Mouse (Mus musculus) forebrain, embryonic 14.5 days (tissue): Measurements from ENCODE around the gene Anln. TPM values are rescaled to one million over a fixed set of nuclear protein-coding genes. Genes with fewer than 3 reads are reported as not detected.
A peak's percentile ranks its signal among the peaks of the same experiment; 100 is the strongest.
"Not testable (repeated sequence)": the region's sequence is repeated elsewhere in the genome, so short reads cannot be mapped to it uniquely, and the experiment has no call there.

Experiments
- ATAC-seq: fragments of 200-750 bp; cut with Nextera tagmentation; 2 replicates; pipeline ENCODE4 v1.8.0; 2017; ENCODE audit warnings: mild to moderate bottlenecking, moderate library complexity
- DNase-seq: peaks from one replicate; pipeline ENCODE4 v3.0.0-alpha.2; 2015; ENCODE audit warnings: low spot score
- H3K27ac ChIP-seq: fragments of 300-500 bp; sonication (generic); 2 replicates; pipeline ENCODE4 v1.5.1; 2014; ENCODE audit warnings: low read depth, mild to moderate bottlenecking, control low read depth, low read length, moderate library complexity
- H3K27me3 ChIP-seq: fragments of 300-500 bp; sonication (generic); replicated peaks from 2 replicates; pipeline ENCODE4 v1.6.1; 2014; ENCODE audit warnings: low read length, control low read depth, mixed read lengths; ENCODE audit not compliant: control insufficient read depth, insufficient read depth
- H3K36me3 ChIP-seq: fragments of 300-500 bp; sonication (generic); 2 replicates; pipeline ENCODE4 v1.6.1; 2014; ENCODE audit warnings: low read length, control low read depth; ENCODE audit not compliant: control insufficient read depth, insufficient read depth
- H3K4me1 ChIP-seq: fragments of 300-500 bp; sonication (generic); 2 replicates; pipeline ENCODE4 v1.6.1; 2014; ENCODE audit warnings: antibody characterized with exemption, low read length, control low read depth; ENCODE audit not compliant: control insufficient read depth, insufficient read depth
- H3K4me2 ChIP-seq: fragments of 300-500 bp; sonication (generic); 2 replicates; pipeline ENCODE4 v1.6.1; 2014; ENCODE audit warnings: mild to moderate bottlenecking, control low read depth, low read length
- H3K4me3 ChIP-seq: fragments of 300-500 bp; sonication (generic); 2 replicates; pipeline ENCODE4 v1.5.1; 2014; ENCODE audit warnings: low read depth, low read length, control low read depth
- H3K9ac ChIP-seq: fragments of 300-500 bp; sonication (generic); 2 replicates; pipeline ENCODE4 v1.6.1; 2014; ENCODE audit warnings: mild to moderate bottlenecking, low read length, control low read depth, moderate library complexity
- H3K9me3 ChIP-seq: fragments of 300-500 bp; sonication (generic); replicated peaks from 2 replicates; pipeline ENCODE4 v1.6.1; 2016; ENCODE audit warnings: low read length, control low read depth, mixed read lengths; ENCODE audit not compliant: control insufficient read depth
- WGBS: fragments of 180-500 bp; shearing (Covaris S2); extraction: QIAGEN DNeasy Blood & Tissue Kit; methylation state at CpG from one replicate; pipeline ENCODE4 v1.1.7; 2014; 5-methylcytosine and 5-hydroxymethylcytosine counted together
- polyA plus RNA-seq: library from polyadenylated mRNA; unstranded; fragments of >200 nt; fragmentation: Nextera tagmentation; extraction: Ambion mirVana; gene quantifications from 2 replicates; pipeline ENCODE4 v1.2.1, GENCODE M21; 2014

The Anln gene
- polyA plus RNA-seq, 1 experiment from 2014 or later = 16.5 TPM

DNA sequence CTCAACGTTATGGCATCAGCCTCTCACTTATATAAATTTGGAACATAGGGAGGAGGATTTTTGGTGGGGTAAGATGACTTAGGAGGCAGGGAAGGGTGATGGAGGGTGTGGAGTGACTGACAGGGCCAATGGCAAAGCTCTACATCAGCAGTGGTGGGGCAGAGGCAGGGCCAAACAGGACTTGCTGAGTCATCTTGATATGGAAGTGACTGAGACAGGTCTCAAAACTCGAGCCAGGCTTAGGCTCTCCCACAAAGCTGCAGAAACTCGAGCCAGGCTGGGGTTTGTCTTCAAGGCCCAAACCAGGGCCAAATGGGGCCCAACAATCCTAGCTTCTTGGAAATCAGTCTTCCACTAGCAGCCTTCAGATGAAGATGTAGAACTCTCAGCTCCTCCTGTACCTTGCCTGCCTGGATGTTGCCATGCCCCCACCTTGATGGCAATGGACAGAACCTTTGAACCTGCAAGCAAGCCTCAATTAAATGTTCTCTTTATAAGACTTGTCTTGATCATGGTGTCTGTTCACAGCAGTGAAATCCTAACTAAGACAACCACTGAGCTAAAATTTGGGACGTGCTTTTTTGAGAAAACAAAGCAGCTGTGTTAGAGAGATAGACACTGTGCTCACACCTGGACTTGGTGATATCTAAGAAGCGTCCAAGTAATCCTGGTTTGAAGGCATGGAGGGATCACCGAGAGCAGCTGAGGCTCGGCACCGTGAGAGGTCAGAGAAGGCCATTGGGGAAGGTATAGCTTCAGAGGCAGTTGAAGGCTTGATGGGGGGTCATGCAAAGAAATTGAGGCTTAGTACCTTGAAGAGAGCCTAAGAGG is 66.4 kb downstream of the Anln start:
- Histone ChIP-seq H3K36me3 (no peaks in the 10 kb centered on the region), H3K27ac (no peak overlapping the region), H3K4me2 (no peak overlapping the region), H3K27me3 (no peaks in the 10 kb centered on the region), H3K9ac (no peak overlapping the region), H3K4me3 (no peak overlapping the region), H3K9me3 (no peaks in the 10 kb centered on the region), H3K4me1 (peaks cover 4% of the 10 kb centered on the region; the same call in 1 of the 2 replicates)
- no peak for DNase-seq
- ATAC-seq = no peak
- WGBS = 82% methylated on average over 8 of the region's 8 CpGs

DNA sequence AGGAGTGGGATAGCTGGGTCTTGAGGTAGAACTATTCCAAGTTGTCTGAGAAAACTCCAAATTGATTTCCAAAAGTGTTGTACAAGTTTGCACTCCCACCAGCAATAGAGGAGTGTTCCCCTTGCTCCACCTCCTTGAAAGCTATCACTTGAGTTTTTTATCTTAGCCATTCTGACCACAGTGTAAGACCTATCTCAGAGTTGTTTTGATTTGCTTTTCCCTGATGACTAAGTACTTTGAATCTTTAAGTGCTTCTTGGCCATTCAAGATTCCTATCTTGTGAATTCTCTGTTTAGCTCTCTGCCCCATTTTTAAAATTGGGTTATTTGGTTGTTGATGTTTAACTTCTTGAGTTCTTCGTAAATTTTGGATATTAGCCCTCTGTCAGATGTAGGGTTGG is 69.9 kb downstream of the Anln start:
- DNase-seq (no peak), ATAC-seq (no peak)
- Histone ChIP-seq H3K9ac (no peak overlapping the region), H3K4me1 (no peaks in the 10 kb centered on the region), H3K4me2 (no peak overlapping the region), H3K36me3 (no peaks in the 10 kb centered on the region), H3K27ac (no peak overlapping the region), H3K4me3 (no peak overlapping the region), H3K9me3 (no peaks in the 10 kb centered on the region), H3K27me3 (no peaks in the 10 kb centered on the region)
- WGBS = 93% methylated on average over 1 of the region's 1 CpGs

DNA sequence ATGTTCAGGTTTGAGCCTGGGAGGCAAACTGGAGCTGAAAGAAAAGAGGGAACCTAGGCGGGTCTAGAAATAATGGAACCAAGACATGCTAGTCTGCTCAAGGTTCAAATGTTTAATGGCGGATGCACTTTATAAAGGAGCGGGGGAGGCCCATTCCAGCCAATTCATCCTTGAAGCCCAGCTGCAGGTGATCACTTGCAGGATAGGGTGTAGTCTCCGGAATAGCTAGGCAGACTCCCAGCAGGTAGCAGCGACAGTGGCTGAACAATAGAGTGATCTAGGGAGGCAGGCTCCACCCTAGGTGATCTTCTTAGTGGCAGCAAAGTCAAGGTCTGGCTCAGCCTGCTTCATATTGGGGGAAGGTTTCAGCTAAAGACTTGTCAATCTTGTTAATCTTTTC is 72.9 kb downstream of the Anln start:
- not testable (repeated sequence) for ATAC-seq
- 59% methylated on average over 5 of the region's 5 CpGs for WGBS

DNA sequence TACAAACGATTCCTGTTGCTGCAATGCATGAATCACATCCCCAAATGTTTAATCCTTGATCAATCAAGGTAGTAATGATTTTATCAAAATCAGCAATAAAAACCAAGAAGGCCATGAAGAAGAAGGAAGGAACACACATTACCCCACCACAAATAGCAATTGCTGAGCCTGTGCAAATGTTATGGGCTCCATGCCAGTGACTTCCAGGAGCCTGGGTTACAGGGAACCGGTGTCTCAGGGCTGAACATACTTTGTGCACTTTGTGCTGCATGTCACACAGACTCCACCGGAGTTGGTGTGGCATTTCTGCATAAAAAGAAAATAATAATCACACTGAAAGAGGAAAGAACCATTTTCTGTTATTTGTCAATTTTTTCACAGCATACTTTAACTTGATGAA is 74.9 kb downstream of the Anln start:
- ATAC-seq (no peak), DNase-seq (no peak)
- Histone ChIP-seq H3K9ac (no peak overlapping the region), H3K27ac (no peak overlapping the region), H3K36me3 (no peaks in the 10 kb centered on the region), H3K9me3 (no peaks in the 10 kb centered on the region), H3K27me3 (no peaks in the 10 kb centered on the region), H3K4me2 (no peak overlapping the region), H3K4me3 (no peak overlapping the region), H3K4me1 (no peaks in the 10 kb centered on the region)
- WGBS = 85% methylated on average over 3 of the region's 3 CpGs

More for the DNA sequence above, 72.9 kb downstream of the Anln start:
- DNase-seq, H3K4me2 ChIP-seq, H3K4me1 ChIP-seq, H3K4me3 ChIP-seq, H3K9ac ChIP-seq, H3K27me3 ChIP-seq, H3K36me3 ChIP-seq, H3K27ac ChIP-seq, H3K9me3 ChIP-seq: not testable (repeated sequence)

DNA sequence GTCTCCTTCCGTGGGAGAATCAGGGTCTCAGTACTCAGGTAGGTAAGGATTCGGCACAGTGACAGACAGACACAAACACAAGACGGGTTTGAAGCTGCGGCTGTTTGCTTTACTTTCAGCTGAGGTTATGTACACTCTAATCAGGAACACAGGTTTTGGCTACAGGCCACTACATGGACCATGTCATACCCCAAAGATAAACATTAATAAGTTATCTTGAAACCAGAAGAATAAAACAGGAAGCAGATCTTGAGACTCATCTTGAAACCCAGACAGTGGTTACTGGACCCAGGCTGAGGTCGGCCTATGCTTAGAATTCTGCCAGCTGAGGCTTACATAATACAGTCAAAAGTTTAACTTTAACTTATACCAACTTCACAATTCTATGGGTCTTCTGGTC is 75.8 kb downstream of the Anln start:
- WGBS = 89% methylated on average over 5 of the region's 5 CpGs
- Histone ChIP-seq H3K4me3 (no peak overlapping the region), H3K4me1 (no peaks in the 10 kb centered on the region), H3K27ac (no peak overlapping the region), H3K9me3 (no peaks in the 10 kb centered on the region), H3K36me3 (no peaks in the 10 kb centered on the region), H3K4me2 (no peak overlapping the region), H3K27me3 (no peaks in the 10 kb centered on the region), H3K9ac (no peak overlapping the region)
- ATAC-seq = no peak
- DNase-seq = no peak

DNA sequence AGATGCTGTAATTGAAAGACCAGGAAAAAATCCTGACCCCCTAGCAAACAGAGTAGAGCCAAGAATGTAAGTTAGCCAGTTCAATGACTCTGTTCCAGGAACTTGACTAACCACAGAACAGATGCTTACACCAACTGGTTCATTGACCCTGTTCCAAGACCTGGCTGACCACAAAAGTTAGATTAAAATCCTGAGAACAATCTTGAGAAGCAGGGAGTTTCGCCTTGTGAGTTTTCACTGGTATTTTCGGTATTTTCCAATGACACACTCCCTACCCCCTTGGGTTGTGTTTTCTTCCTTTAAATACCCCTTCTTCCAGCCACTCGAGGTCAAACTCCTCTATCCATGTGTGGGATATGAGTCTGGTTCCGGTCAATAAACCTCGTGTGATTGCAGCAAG is 79.3 kb downstream of the Anln start:
- Histone ChIP-seq H3K9me3 (no peaks in the 10 kb centered on the region), H3K9ac (no peak overlapping the region), H3K4me2 (no peak overlapping the region), H3K27me3 (no peaks in the 10 kb centered on the region), H3K27ac (no peak overlapping the region), H3K4me3 (no peak overlapping the region), H3K36me3 (peaks cover 4% of the 10 kb centered on the region), H3K4me1 (peaks cover 8% of the 10 kb centered on the region; the same call in 1 of the 2 replicates)
- 93% methylated on average over 5 of the region's 5 CpGs for WGBS
- ATAC-seq (no peak), DNase-seq (no peak)

DNA sequence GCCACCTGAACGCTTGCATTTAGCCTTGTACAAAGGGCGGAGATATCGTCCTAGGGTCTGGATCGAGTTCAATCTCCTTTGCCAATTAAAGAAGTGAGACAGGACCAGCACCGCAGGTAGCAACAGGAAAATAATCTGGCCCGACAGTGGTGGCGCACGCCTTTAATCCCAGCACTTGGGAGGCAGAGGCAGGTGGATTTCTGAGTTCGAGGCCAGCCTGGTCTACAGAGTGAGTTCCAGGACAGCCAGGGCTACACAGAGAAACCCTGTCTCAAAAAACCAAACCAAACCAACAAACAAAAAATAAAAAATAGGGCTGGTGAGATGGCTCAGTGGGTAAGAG is 81.1 kb downstream of the Anln start:
- 9% methylated on average over 9 of the region's 9 CpGs for WGBS
- Histone ChIP-seq H3K4me3 (peak overlapping the region; percentile 90), H3K36me3 (peaks cover 21% of the 10 kb centered on the region), H3K27ac (peak overlapping the region; percentile 53), H3K4me2 (peak overlapping the region; percentile 80), H3K9ac (peak overlapping the region; percentile 99; the same call in 1 of the 2 replicates)
- H3K27me3 ChIP-seq, DNase-seq, H3K9me3 ChIP-seq, H3K4me1 ChIP-seq, ATAC-seq: not testable (repeated sequence)

DNA sequence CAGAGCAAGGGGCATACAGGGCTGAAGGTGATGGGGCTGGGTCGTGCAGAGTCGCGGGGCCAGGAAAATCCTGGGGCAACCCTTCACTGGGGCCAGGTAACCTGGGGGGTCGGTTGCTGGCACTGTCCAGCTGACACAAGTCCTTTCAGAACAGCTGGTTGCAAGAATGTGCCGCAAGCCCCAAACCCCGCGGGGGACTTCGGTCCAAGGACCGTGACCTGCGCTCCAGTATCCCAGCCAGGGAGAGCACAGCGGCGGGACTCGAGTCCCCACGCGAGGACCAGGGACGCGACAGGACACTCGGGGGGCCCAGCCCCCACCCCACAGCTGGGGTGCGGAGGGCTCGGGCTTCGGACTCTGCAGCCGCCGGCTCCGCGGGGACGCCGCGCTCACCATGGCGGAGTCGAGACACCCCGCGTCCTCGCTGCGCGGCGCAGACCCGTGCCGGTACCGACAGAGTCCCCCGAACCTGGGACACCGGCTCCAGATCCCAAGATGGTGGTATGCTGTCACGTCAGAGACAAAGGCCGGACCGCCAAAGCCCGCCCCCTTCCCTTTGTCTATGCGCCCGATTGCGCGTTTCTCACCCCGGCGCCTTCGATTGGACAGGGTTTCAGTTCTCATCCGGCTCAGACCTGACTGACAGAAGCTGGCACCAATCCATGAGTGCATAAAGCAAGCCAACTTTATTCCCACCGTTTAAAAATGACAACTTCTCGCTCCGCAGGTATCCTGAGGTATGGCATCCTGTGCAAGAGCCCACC is 81.7 kb downstream of the Anln start, which contains the start of gene Zfp810:
TSS of gene Zfp810 (minus strand) at position 493 of the 764 bp plus-strand sequence.
- H3K9ac ChIP-seq = peak within 1 kb of the TSS; percentile 99
- H3K27ac ChIP-seq = peak within 1 kb of the TSS; percentile 92
- peaks cover 27% of the 10 kb centered on the region for H3K36me3 ChIP-seq
- peak within 1 kb of the TSS; percentile 90 for H3K4me3 ChIP-seq
- peak within 1 kb of the TSS; percentile 80 for H3K4me2 ChIP-seq
- under 1% methylated on average over 56 of the region's 56 CpGs for WGBS
- DNase-seq (peak; percentile 98), ATAC-seq (peak; percentile 100)
- H3K9me3 ChIP-seq = no peaks in the 10 kb centered on the region; the same call in 1 of the 2 replicates
- H3K27me3 ChIP-seq = no peaks in the 10 kb centered on the region
- peaks cover 8% of the 10 kb centered on the region; the same call in 1 of the 2 replicates for H3K4me1 ChIP-seq
